Mouse (Mus musculus) ES-Bruce4 (cell line): Measurements from ENCODE around the gene Phactr1. TPM values are rescaled to one million over a fixed set of nuclear protein-coding genes. Genes with fewer than 3 reads are reported as not detected.

Source experiments
- H3K27ac ChIP-seq: 2 replicates; pipeline ENCODE4 v1.5.1; 2012; ENCODE audit warnings: low read length, inconsistent platforms; ENCODE audit not compliant: insufficient read depth
- H3K27me3 ChIP-seq: 2 replicates; pipeline ENCODE4 v1.6.1; 2012; ENCODE audit warnings: mild to moderate bottlenecking, low read length, inconsistent platforms; ENCODE audit not compliant: control insufficient read depth, poor library complexity, insufficient read depth, severe bottlenecking
- H3K36me3 ChIP-seq: 2 replicates; pipeline ENCODE4 v1.6.1; 2012; ENCODE audit warnings: inconsistent platforms, mild to moderate bottlenecking, low read length, moderate library complexity; ENCODE audit not compliant: control insufficient read depth, poor library complexity, insufficient read depth, severe bottlenecking
- H3K4me1 ChIP-seq: one replicate; pipeline ENCODE4 v1.8.1; 2011; ENCODE audit warnings: low read length; ENCODE audit not compliant: control insufficient read depth, insufficient read depth
- H3K4me3 ChIP-seq: 2 replicates; pipeline ENCODE4 v1.5.1; 2011; ENCODE audit warnings: low read depth, mild to moderate bottlenecking, low read length
- H3K9ac ChIP-seq: 2 replicates; pipeline ENCODE4 v1.6.1; 2012; ENCODE audit warnings: low read depth, mild to moderate bottlenecking, inconsistent platforms; ENCODE audit not compliant: poor library complexity, severe bottlenecking
- H3K9me3 ChIP-seq: replicated peaks from 2 replicates; pipeline ENCODE4 v1.6.1; 2012; ENCODE audit warnings: mild to moderate bottlenecking, low read length, inconsistent platforms; ENCODE audit not compliant: control insufficient read depth, poor library complexity, insufficient read depth, severe bottlenecking
- CTCF ChIP-seq: IDR thresholded peaks from one replicate; pipeline ENCODE4 v1.8.1; 2011; ENCODE audit warnings: low read depth, low read length
- EP300 ChIP-seq: IDR thresholded peaks from 2 replicates; pipeline ENCODE4 v1.6.1; 2011; ENCODE audit warnings: low read depth, low read length; ENCODE audit not compliant: insufficient read depth
- POLR2A ChIP-seq: IDR thresholded peaks from one replicate; pipeline ENCODE4 v1.8.1; 2011; ENCODE audit warnings: low read length; ENCODE audit not compliant: insufficient read depth
- polyA plus RNA-seq: library from polyadenylated mRNA; stranded (reverse); fragments of >200 nt; gene quantifications from 2 replicates; pipeline ENCODE4 v1.2.4, GENCODE M21; 2011; ENCODE audit warnings: low read depth; ENCODE audit not compliant: missing spikeins, insufficient read depth, insufficient read length

The Phactr1 gene
- polyA plus RNA-seq, 1 experiment = 0.96 TPM

GRCm38 (mm10) chr13:42866162-42866941 lies 185.9 kb downstream of the Phactr1 start:
- no peak overlapping the region for H3K27ac ChIP-seq
- peaks cover 9% of the 10 kb centered on the region for H3K4me1 ChIP-seq
- H3K36me3 ChIP-seq = no peaks in the 10 kb centered on the region
- no peak overlapping the region for H3K9ac ChIP-seq
- H3K27me3 ChIP-seq = no peaks in the 10 kb centered on the region; the same call in 1 of the 2 replicates
- TF ChIP-seq CTCF (no peak), POLR2A (no peak), EP300 (no peak)
- no peaks in the 10 kb centered on the region for H3K9me3 ChIP-seq
- no peak overlapping the region for H3K4me3 ChIP-seq

- no peaks in the 10 kb centered on the region for H3K9me3 ChIP-seq
- no peak for TF ChIP-seq CTCF
Observed at GRCm38 (mm10) chr13:42867026-42867425, 186.6 kb downstream of the Phactr1 start.

DNA sequence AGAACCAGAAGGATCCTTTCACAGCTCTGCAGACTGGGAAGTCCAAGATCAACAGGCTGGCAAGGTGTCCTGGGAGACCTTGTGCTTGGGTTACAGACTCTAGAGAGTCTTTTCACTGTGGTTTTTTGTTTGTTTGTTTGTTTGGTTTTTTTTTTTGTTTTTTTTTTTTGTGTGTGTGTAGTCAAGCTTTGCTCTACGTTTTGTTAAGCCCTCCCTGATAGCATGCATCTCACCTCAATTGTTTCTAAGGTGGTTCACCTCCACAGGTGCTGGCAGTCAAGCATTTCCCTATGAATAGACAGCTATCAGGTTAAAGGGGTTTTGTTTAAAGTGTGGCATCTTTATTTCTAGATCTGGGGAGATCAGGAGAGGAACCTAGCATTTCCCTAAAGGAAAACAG lies 191.7 kb downstream of the Phactr1 start:
- Histone ChIP-seq H3K27me3 (no peaks in the 10 kb centered on the region; the same call in 1 of the 2 replicates), H3K4me1 (peaks cover 7% of the 10 kb centered on the region), H3K36me3 (no peaks in the 10 kb centered on the region), H3K4me3 (no peak overlapping the region), H3K9ac (no peak overlapping the region), H3K9me3 (no peaks in the 10 kb centered on the region), H3K27ac (no peak overlapping the region)
- TF ChIP-seq POLR2A = no peak
- no peak for TF ChIP-seq CTCF
- TF ChIP-seq EP300 = no peak

More at GRCm38 (mm10) chr13:42867026-42867425, 186.6 kb downstream of the Phactr1 start:
- Histone ChIP-seq H3K36me3 (no peaks in the 10 kb centered on the region), H3K4me3 (no peak overlapping the region), H3K27ac (no peak overlapping the region), H3K9ac (no peak overlapping the region), H3K27me3 (no peaks in the 10 kb centered on the region; the same call in 1 of the 2 replicates), H3K4me1 (peaks cover 10% of the 10 kb centered on the region)

DNA sequence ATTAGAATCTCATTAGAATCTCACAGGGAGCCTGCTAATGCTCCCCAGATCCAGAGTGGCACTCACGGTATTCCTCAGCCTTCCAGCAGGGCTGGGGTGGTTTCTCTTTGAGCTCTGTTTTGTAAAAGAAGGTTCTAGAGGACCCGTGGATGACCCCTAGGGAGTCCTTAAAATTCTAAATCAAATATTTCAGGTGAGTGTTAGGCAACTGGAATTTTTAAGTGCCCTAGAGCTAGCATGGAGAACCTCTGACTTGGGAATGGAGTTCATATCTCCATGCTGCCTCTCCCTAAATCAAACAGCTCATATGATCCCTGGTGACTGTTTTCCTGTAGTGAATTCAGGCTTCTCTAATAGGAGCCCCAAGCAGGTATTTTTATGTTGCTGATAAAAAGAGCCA lies 197.9 kb downstream of the Phactr1 start:
- Histone ChIP-seq H3K27me3 (no peaks in the 10 kb centered on the region), H3K9ac (no peak overlapping the region), H3K4me1 (no peaks in the 10 kb centered on the region), H3K27ac (no peak overlapping the region), H3K36me3 (no peaks in the 10 kb centered on the region), H3K9me3 (no peaks in the 10 kb centered on the region), H3K4me3 (no peak overlapping the region)
- TF ChIP-seq EP300 (no peak), POLR2A (no peak), CTCF (no peak)

- H3K27me3 ChIP-seq = no peaks in the 10 kb centered on the region; the same call in 1 of the 2 replicates
- no peaks in the 10 kb centered on the region for H3K4me1 ChIP-seq
- H3K9ac ChIP-seq = no peak overlapping the region
- no peak overlapping the region for H3K4me3 ChIP-seq
- H3K9me3 ChIP-seq = no peaks in the 10 kb centered on the region
- no peaks in the 10 kb centered on the region for H3K36me3 ChIP-seq
- no peak overlapping the region for H3K27ac ChIP-seq
- TF ChIP-seq POLR2A = no peak
- TF ChIP-seq CTCF = no peak
- TF ChIP-seq EP300 = no peak
Observed at GRCm38 (mm10) chr13:42884033-42884724, 203.8 kb downstream of the Phactr1 start.

- no peak overlapping the region for H3K9ac ChIP-seq
- H3K27me3 ChIP-seq = no peaks in the 10 kb centered on the region; the same call in 1 of the 2 replicates
- H3K4me3 ChIP-seq = no peak overlapping the region
- no peaks in the 10 kb centered on the region for H3K36me3 ChIP-seq
- TF ChIP-seq EP300 (no peak), POLR2A (no peak), CTCF (no peak)
- H3K4me1 ChIP-seq = no peaks in the 10 kb centered on the region
- H3K27ac ChIP-seq = no peak overlapping the region
- no peaks in the 10 kb centered on the region for H3K9me3 ChIP-seq
Observed at GRCm38 (mm10) chr13:42884725-42885115, 204.3 kb downstream of the Phactr1 start.
